Mouse (Mus musculus) liver, embryonic 14.5 days (tissue): ENCODE results near the gene Phlpp1. TPM values are rescaled to one million over a fixed set of nuclear protein-coding genes. Genes with fewer than 3 reads are reported as not detected.

ENCODE experiments used
- ATAC-seq: fragments of 200-750 bp; cut with Nextera tagmentation; 2 replicates; pipeline ENCODE4 v1.8.0; 2017; ENCODE audit warnings: moderate number of reproducible peaks, mild to moderate bottlenecking, moderate library complexity; ENCODE audit not compliant: insufficient read depth
- DNase-seq, 3 experiments: peaks; one replicate each; pipeline ENCODE4 v3.0.0-alpha.2; 2012 to 2013; ENCODE audit warnings: low read depth in 3 of 3, low spot score in 3 of 3
- H3K27ac ChIP-seq: fragments of 300-500 bp; sonication (generic); 2 replicates; pipeline ENCODE4 v1.5.1; 2014; ENCODE audit warnings: moderate library complexity, mild to moderate bottlenecking, control low read depth, inconsistent platforms
- H3K27me3 ChIP-seq: fragments of 300-500 bp; sonication (generic); 2 replicates; pipeline ENCODE4 v1.6.1; 2014; ENCODE audit warnings: mild to moderate bottlenecking, low read length, moderate library complexity; ENCODE audit not compliant: control insufficient read depth, insufficient read depth
- H3K36me3 ChIP-seq: fragments of 300-500 bp; sonication (generic); replicated peaks from 2 replicates; pipeline ENCODE4 v1.6.1; 2014; ENCODE audit warnings: low read depth; ENCODE audit not compliant: control insufficient read depth, insufficient read depth
- H3K4me1 ChIP-seq, 2 experiments: fragments of 200-500 bp in 1 of 2; fragments of 300-500 bp in 1 of 2; sonication (generic) in 1 of 2; replicated peaks; 2 replicates each; pipeline ENCODE4 v1.6.1; 2012 to 2014; ENCODE audit warnings: antibody characterized with exemption in 1 of 2, inconsistent platforms in 1 of 2, low read length in 1 of 2; ENCODE audit not compliant: control insufficient read depth in 2 of 2, insufficient read depth in 2 of 2
- H3K4me2 ChIP-seq: fragments of 300-500 bp; sonication (generic); 2 replicates; pipeline ENCODE4 v1.6.1; 2014; ENCODE audit warnings: low read depth, mild to moderate bottlenecking, control low read depth, moderate library complexity
- H3K4me3 ChIP-seq, 2 experiments: fragments of 200-500 bp in 1 of 2; fragments of 300-500 bp in 1 of 2; sonication (generic) in 1 of 2; 2 replicates each; pipeline ENCODE4 v1.5.1; 2012 to 2014; ENCODE audit warnings: low read depth in 2 of 2, low read length in 2 of 2, mild to moderate bottlenecking in 2 of 2, control low read depth in 1 of 2, inconsistent platforms in 1 of 2, moderate library complexity in 1 of 2; ENCODE audit not compliant: insufficient read depth in 1 of 2
- H3K9ac ChIP-seq: fragments of 300-500 bp; sonication (generic); replicated peaks from 2 replicates; pipeline ENCODE4 v1.6.1; 2014; ENCODE audit warnings: mild to moderate bottlenecking, control low read depth, moderate library complexity
- H3K9me3 ChIP-seq: fragments of 300-500 bp; sonication (generic); 2 replicates; pipeline ENCODE4 v1.6.1; 2016; ENCODE audit warnings: low read length, mixed read lengths; ENCODE audit not compliant: control insufficient read depth
- CTCF ChIP-seq: IDR thresholded peaks from 2 replicates; pipeline ENCODE4 v1.5.1; 2016; ENCODE audit warnings: antibody characterized with exemption, low read depth, control low read depth
- EP300 ChIP-seq: IDR thresholded peaks from 2 replicates; pipeline ENCODE4 v1.6.1; 2016; ENCODE audit warnings: antibody characterized with exemption, low read depth
- WGBS: fragments of 180-500 bp; shearing (Covaris S2); extraction: QIAGEN DNeasy Blood & Tissue Kit; methylation state at CpG from one replicate; pipeline ENCODE4 v1.1.7; 2014; ENCODE audit not compliant: insufficient replicate concordance; 5-methylcytosine and 5-hydroxymethylcytosine counted together
- polyA plus RNA-seq, 2 experiments: library from polyadenylated mRNA; depleted of rRNA in 1 of 2; stranded (reverse) in 1 of 2; unstranded in 1 of 2; fragments of >200 nt; fragmentation: Nextera tagmentation in 1 of 2; extraction: Ambion mirVana in 1 of 2; gene quantifications; 2 replicates each; pipeline versions ENCODE4 v1.2.1 to v1.2.3; 2012 to 2014

The Phlpp1 gene
- polyA plus RNA-seq, 2 experiments = 0.94 to 1.2 TPM

- no peak overlapping the region for H3K9ac ChIP-seq
- no peak overlapping the region for H3K4me3 ChIP-seq
- no peak overlapping the region for H3K27ac ChIP-seq
- H3K36me3 ChIP-seq = no peaks in the 10 kb centered on the region
- no peak for TF ChIP-seq CTCF
- TF ChIP-seq EP300 = no peak
- H3K4me1 ChIP-seq = no peaks in the 10 kb centered on the region
- 60% methylated on average over 2 of the region's 2 CpGs for WGBS
- H3K27me3 ChIP-seq = no peaks in the 10 kb centered on the region
- no peak overlapping the region for H3K4me2 ChIP-seq
- ATAC-seq (no peak), DNase-seq (no peak)
- no peaks in the 10 kb centered on the region for H3K9me3 ChIP-seq
These were observed 200.9 kb downstream of the Phlpp1 start for GRCm38 (mm10) chr1:106372446-106372845.

GRCm38 (mm10) chr1:106373656-106374055, 202.1 kb downstream of the Phlpp1 start:
- no peaks in the 10 kb centered on the region for H3K9me3 ChIP-seq
- H3K4me3 ChIP-seq = no peak overlapping the region
- H3K4me2 ChIP-seq = no peak overlapping the region
- no peaks in the 10 kb centered on the region for H3K4me1 ChIP-seq
- no peak overlapping the region for H3K27ac ChIP-seq
- no peak for DNase-seq
- no peak overlapping the region for H3K9ac ChIP-seq
- H3K27me3 ChIP-seq = no peaks in the 10 kb centered on the region
- no peaks in the 10 kb centered on the region for H3K36me3 ChIP-seq
- no peak for ATAC-seq
- 73% methylated on average over 1 of the region's 1 CpGs for WGBS
- TF ChIP-seq EP300 = no peak

GRCm38 (mm10) chr1:106374274-106374673, 202.7 kb downstream of the Phlpp1 start:
- 65% methylated on average over 2 of the region's 2 CpGs for WGBS
- no peak for DNase-seq
- H3K4me1 ChIP-seq = no peaks in the 10 kb centered on the region

GRCm38 (mm10) chr1:106374971-106375370, 203.4 kb downstream of the Phlpp1 start:
- WGBS = 45% methylated on average over 4 of the region's 4 CpGs
- Histone ChIP-seq H3K27me3 (no peaks in the 10 kb centered on the region), H3K4me3 (no peak overlapping the region), H3K9me3 (no peaks in the 10 kb centered on the region), H3K27ac (no peak overlapping the region), H3K36me3 (no peaks in the 10 kb centered on the region), H3K9ac (no peak overlapping the region), H3K4me1 (no peaks in the 10 kb centered on the region), H3K4me2 (no peak overlapping the region)
- ATAC-seq = no peak
- TF ChIP-seq EP300 = no peak
- TF ChIP-seq CTCF = no peak
- no peak for DNase-seq

More at GRCm38 (mm10) chr1:106374274-106374673, 202.7 kb downstream of the Phlpp1 start:
- TF ChIP-seq EP300 (no peak), CTCF (no peak)
- Histone ChIP-seq H3K27ac (no peak overlapping the region), H3K4me3 (no peak overlapping the region), H3K27me3 (no peaks in the 10 kb centered on the region), H3K36me3 (no peaks in the 10 kb centered on the region), H3K9ac (no peak overlapping the region), H3K9me3 (no peaks in the 10 kb centered on the region), H3K4me2 (no peak overlapping the region)
- no peak for ATAC-seq

GRCm38 (mm10) chr1:106376003-106376402, 204.5 kb downstream of the Phlpp1 start:
- Histone ChIP-seq H3K27ac (no peak overlapping the region), H3K9me3 (no peaks in the 10 kb centered on the region), H3K36me3 (no peaks in the 10 kb centered on the region), H3K4me3 (no peak overlapping the region), H3K4me2 (no peak overlapping the region), H3K27me3 (no peaks in the 10 kb centered on the region), H3K4me1 (no peaks in the 10 kb centered on the region), H3K9ac (no peak overlapping the region)
- TF ChIP-seq CTCF (no peak), EP300 (no peak)
- WGBS = 54% methylated on average over 3 of the region's 3 CpGs
- DNase-seq (no peak), ATAC-seq (no peak)

DNA sequence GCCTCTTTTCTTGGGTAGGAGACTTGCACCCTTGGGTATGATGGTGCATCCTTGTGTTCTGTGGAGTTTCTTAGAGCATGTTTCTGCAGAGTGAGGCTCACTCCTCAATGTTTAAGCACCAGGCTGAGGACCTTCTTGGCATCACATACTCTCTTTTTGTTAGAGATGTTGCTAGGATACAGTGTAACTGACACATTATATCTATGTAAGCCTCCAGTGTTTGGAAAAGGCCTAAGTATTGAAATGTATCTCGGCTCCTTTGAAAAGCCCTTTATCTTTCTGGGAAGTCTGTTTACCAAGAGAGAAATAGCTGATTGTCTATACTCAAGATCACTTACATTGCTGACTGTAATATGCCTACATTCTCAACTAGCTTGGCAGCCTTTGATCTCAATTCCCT, 208.9 kb downstream of the Phlpp1 start:
- Histone ChIP-seq H3K27me3 (no peaks in the 10 kb centered on the region), H3K4me2 (no peak overlapping the region), H3K36me3 (no peaks in the 10 kb centered on the region), H3K9me3 (no peaks in the 10 kb centered on the region), H3K9ac (no peak overlapping the region), H3K4me3 (no peak overlapping the region), H3K27ac (no peak overlapping the region), H3K4me1 (no peaks in the 10 kb centered on the region)
- 53% methylated on average over 1 of the region's 1 CpGs for WGBS
- TF ChIP-seq CTCF (no peak), EP300 (no peak)
- DNase-seq = no peak
- no peak for ATAC-seq
